Mouse (Mus musculus): ENCODE measurements around the gene Gm1553. TPM values are rescaled to one million over a fixed set of nuclear protein-coding genes. Genes with fewer than 3 reads are reported as not detected.

The Gm1553 gene
- total RNA-seq (2014; rRNA removed) (not detected in 2 replicates), polyA plus RNA-seq (2015; fragmentation: Nextera tagmentation; extraction: Ambion mirVana) (not detected in 2 replicates)

DNA sequence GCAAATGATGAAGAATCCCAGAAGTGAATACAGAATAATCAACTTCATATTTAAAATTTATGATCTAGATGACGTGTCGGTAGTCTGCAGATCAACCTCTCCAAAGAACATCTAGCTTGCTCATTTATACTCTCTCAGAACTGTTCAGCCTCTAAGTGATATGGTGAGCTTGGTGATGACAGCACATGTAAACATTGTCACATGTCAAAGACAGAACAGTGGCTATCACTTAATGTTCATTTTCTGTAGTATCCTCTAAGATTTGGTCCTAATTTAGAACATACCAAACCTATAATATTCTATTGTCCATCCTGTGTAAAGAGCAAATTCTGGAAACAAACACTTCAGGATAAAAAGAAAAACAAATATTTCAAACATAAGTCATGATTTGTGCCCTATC lies at the start of gene Gm1553:
Gm1553 (minus strand) TSS at position 101 of the 400 bp plus-strand sequence.
- TF ChIP-seq CTCF (IDR thresholded peaks at IDR 0.05) = no peak
- Histone ChIP-seq H3K4me2 (ENCODE audit: low read depth, low read length, poor library complexity, severe bottlenecking) (no peak within 1 kb of the TSS), H3K4me3 (ENCODE audit: low read depth, low read length) (no peak within 1 kb of the TSS), H3K4me1 (ENCODE audit: insufficient read depth, low read length) (no peaks in the 10 kb centered on the region), H3K36me3 (ENCODE audit: insufficient read depth, low read length) (no peaks in the 10 kb centered on the region), H3K27me3 (ENCODE audit: insufficient read depth, low read length) (no peaks in the 10 kb centered on the region), H3K9ac (replicated peaks; ENCODE audit: low read length, poor library complexity, severe bottlenecking) (no peak within 1 kb of the TSS), H3K9me3 (ENCODE audit: low read length) (no peaks in the 10 kb centered on the region), H3K27ac (ENCODE audit: low read depth, low read length) (no peak within 1 kb of the TSS)
- ATAC-seq (ENCODE audit: low FRiP score) (no peak), DNase-seq (ENCODE audit: low spot score) (no peak)
- WGBS = 91% methylated on average over 2 of the region's 2 CpGs

Other genes starting within 250 kb of the Gm1553 start
- gene 4932415D10Rik, start 176.0 kb downstream of the Gm1553 start, total RNA-seq (2014; rRNA removed) = under 0.01 TPM in 1 of 2 replicates, not detected in the other
- gene 4932415D10Rik, start 176.0 kb downstream of the Gm1553 start, polyA plus RNA-seq (2015; fragmentation: Nextera tagmentation; extraction: Ambion mirVana) = not detected in 2 replicates
- gene Gm4924, start 138.4 kb downstream of the Gm1553 start, total RNA-seq (2014; rRNA removed) = 4.0 and 10.1 TPM in 2 replicates
- 12.4 and 14.1 TPM in 2 replicates for gene Gm4924, start 138.4 kb downstream of the Gm1553 start, polyA plus RNA-seq (2015; fragmentation: Nextera tagmentation; extraction: Ambion mirVana)
- gene 1190007I07Rik, start 130.6 kb upstream of the Gm1553 start, total RNA-seq (2014; rRNA removed) = 21.5 and 27.1 TPM in 2 replicates
- gene 1190007I07Rik, start 130.6 kb upstream of the Gm1553 start, polyA plus RNA-seq (2015; fragmentation: Nextera tagmentation; extraction: Ambion mirVana) = 34.3 and 37.9 TPM in 2 replicates
- 60.9 and 74.4 TPM in 2 replicates for gene Tdg, start 137.2 kb upstream of the Gm1553 start, total RNA-seq (2014; rRNA removed)
- gene Tdg, start 137.2 kb upstream of the Gm1553 start, polyA plus RNA-seq (2015; fragmentation: Nextera tagmentation; extraction: Ambion mirVana) = 119 and 121 TPM in 2 replicates
- gene Glt8d2, start 198.0 kb upstream of the Gm1553 start, total RNA-seq (2014; rRNA removed) = 0.85 and 2.2 TPM in 2 replicates
- 1.1 and 1.6 TPM in 2 replicates for gene Glt8d2, start 198.0 kb upstream of the Gm1553 start, polyA plus RNA-seq (2015; fragmentation: Nextera tagmentation; extraction: Ambion mirVana)
- gene Hcfc2, start 203.5 kb upstream of the Gm1553 start, total RNA-seq (2014; rRNA removed) = 26.9 and 27.2 TPM in 2 replicates
- gene Hcfc2, start 203.5 kb upstream of the Gm1553 start, polyA plus RNA-seq (2015; fragmentation: Nextera tagmentation; extraction: Ambion mirVana) = 27.0 and 28.4 TPM in 2 replicates